ENCODE assay signal across 25 mouse cellular contexts in the genomic region with DNA sequence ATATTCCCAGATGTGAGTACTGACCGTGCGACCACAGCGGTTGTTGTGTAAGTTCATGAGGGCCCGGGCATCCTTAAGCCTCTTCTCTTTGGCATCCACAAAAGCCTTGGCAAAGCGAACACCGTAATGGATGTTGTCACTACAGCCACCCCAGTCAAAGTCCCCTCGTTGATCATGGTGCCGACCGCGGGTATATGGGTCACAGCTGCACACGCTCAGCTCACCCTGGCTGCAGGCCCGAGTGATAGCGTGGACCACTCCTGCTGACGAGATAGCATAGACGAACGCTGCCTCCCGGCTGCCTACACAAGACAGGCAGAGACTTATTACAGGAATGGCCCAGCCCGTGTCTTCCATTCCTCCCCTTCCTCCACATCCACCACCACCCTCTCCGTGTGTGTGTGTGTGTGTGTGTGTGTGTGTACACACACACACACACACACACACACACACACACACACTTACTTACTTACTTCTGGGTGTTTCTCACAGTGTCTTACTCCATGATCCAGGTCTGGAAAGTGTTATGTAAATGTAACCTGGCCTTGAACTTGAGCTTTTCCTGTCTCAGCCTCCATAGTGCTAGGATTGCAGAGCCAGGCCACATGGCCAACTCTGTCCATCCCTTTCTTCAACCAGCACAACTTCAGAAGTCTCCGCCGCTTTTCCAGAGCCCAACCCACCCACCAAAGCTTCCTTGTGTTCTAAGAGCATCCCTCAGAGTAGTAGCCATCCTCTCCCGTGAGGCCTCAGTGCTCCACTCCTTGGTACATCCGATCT. TPM values are rescaled to one million over a fixed set of nuclear protein-coding genes. Genes with fewer than 3 reads are reported as not detected.
DNase-seq lines count a peak whose midpoint lies in the region; ATAC-seq lines count a peak whose summit lies in the region.
"Had no signal": no experiment of that assay in that cellular context is flagged by ENCODE, and none has a peak within 500 bp of the region (broad histone marks: within the 10 kb centered on the region; RNA-seq: fewer than 3 reads in every experiment).

No protein-coding gene starts in this region.

- ATAC-seq in heart, embryonic 11.5 days (replicated peaks; ENCODE audit: insufficient number of reproducible peaks, low FRiP score, low TSS enrichment), result no peak
- ATAC-seq in midbrain, embryonic 15.5 days (replicated peaks), result no peak
- ATAC-seq: forebrain, embryonic 14.5 days; forebrain, postnatal 0 days had no signal

- WGBS in heart, embryonic 11.5 days (ENCODE audit: insufficient replicate concordance), result 73% methylated on average over 23 of the region's 23 CpGs
- WGBS in midbrain, embryonic 10.5 days, result 93% methylated on average over 22 of the region's 23 CpGs
- WGBS in midbrain, embryonic 15.5 days, result 93% methylated on average over 22 of the region's 23 CpGs
- 93% methylated on average over 23 of the region's 23 CpGs for WGBS in hindbrain, embryonic 10.5 days

- no peak overlapping the region for H3K4me3 ChIP-seq in heart, embryonic 11.5 days (ENCODE audit: low read depth, low read length)
- H3K4me3 ChIP-seq in midbrain, embryonic 10.5 days, result no peak overlapping the region
- H3K4me3 ChIP-seq in midbrain, embryonic 15.5 days, result no peak overlapping the region
- H3K4me3 ChIP-seq in hindbrain, embryonic 10.5 days, result no peak overlapping the region
- H3K4me3 ChIP-seq: embryonic facial prominence, embryonic 12.5 days; embryonic facial prominence, embryonic 15.5 days; gastrocnemius, adult 2 months; heart, adult 2 months; hindbrain, embryonic 12.5 days; hindbrain, embryonic 15.5 days had no signal

- no peaks in the 10 kb centered on the region for H3K9me3 ChIP-seq in heart, embryonic 11.5 days (replicated peaks; ENCODE audit: control insufficient read depth, low read length)
- no peaks in the 10 kb centered on the region for H3K9me3 ChIP-seq in midbrain, embryonic 10.5 days (replicated peaks)
- H3K9me3 ChIP-seq in midbrain, embryonic 15.5 days, result no peaks in the 10 kb centered on the region
- H3K9me3 ChIP-seq in hindbrain, embryonic 10.5 days, result no peaks in the 10 kb centered on the region
- H3K9me3 ChIP-seq: embryonic facial prominence, embryonic 12.5 days; embryonic facial prominence, embryonic 15.5 days; hindbrain, embryonic 12.5 days; hindbrain, embryonic 15.5 days had no signal

- no peaks in the 10 kb centered on the region for H3K4me1 ChIP-seq in heart, embryonic 11.5 days (ENCODE audit: control insufficient read depth, insufficient read depth, low read length)
- peaks cover 3% of the 10 kb centered on the region; the same call in 1 of the 2 replicates for H3K4me1 ChIP-seq in midbrain, embryonic 10.5 days
- no peaks in the 10 kb centered on the region for H3K4me1 ChIP-seq in midbrain, embryonic 15.5 days
- 0 out of 2 replicates have a peak, but pooled peaks cover 3% of the 10 kb centered on the region for H3K4me1 ChIP-seq in hindbrain, embryonic 10.5 days (replicated peaks)
- H3K4me1 ChIP-seq: hindbrain, embryonic 12.5 days; hindbrain, embryonic 15.5 days had no signal

- H3K27ac ChIP-seq in heart, embryonic 11.5 days (ENCODE audit: low read depth, low read length), result no peak overlapping the region
- no peak overlapping the region for H3K27ac ChIP-seq in midbrain, embryonic 10.5 days (replicated peaks)
- H3K27ac ChIP-seq in midbrain, embryonic 15.5 days, result no peak overlapping the region
- no peak overlapping the region for H3K27ac ChIP-seq in hindbrain, embryonic 10.5 days
- H3K27ac ChIP-seq: embryonic facial prominence, embryonic 12.5 days; embryonic facial prominence, embryonic 15.5 days; gastrocnemius, adult 2 months; heart, adult 2 months; hindbrain, embryonic 12.5 days; hindbrain, embryonic 15.5 days had no signal

- no peak overlapping the region for H3K9ac ChIP-seq in heart, embryonic 11.5 days (ENCODE audit: low read depth, low read length)
- H3K9ac ChIP-seq in midbrain, embryonic 15.5 days, result no peak overlapping the region
- H3K9ac ChIP-seq: embryonic facial prominence, embryonic 12.5 days; embryonic facial prominence, embryonic 15.5 days; forebrain, postnatal 0 days; hindbrain, embryonic 12.5 days; hindbrain, embryonic 15.5 days had no signal

- H3K4me2 ChIP-seq in heart, embryonic 11.5 days, result no peak overlapping the region
- no peak overlapping the region for H3K4me2 ChIP-seq in midbrain, embryonic 15.5 days
- H3K4me2 ChIP-seq: embryonic facial prominence, embryonic 12.5 days; embryonic facial prominence, embryonic 15.5 days; hindbrain, embryonic 12.5 days; hindbrain, embryonic 15.5 days had no signal

- H3K27me3 ChIP-seq in heart, embryonic 11.5 days (ENCODE audit: control insufficient read depth, insufficient read depth, low read length), result no peaks in the 10 kb centered on the region
- H3K27me3 ChIP-seq in midbrain, embryonic 10.5 days (ENCODE audit: low read depth, poor library complexity, severe bottlenecking), result peaks cover 5% of the 10 kb centered on the region; the same call in 1 of the 2 replicates
- H3K27me3 ChIP-seq in midbrain, embryonic 15.5 days (replicated peaks), result peaks cover under 1% of the 10 kb centered on the region; the same call in 1 of the 2 replicates
- peaks cover 5% of the 10 kb centered on the region for H3K27me3 ChIP-seq in hindbrain, embryonic 10.5 days (ENCODE audit: insufficient read depth, poor library complexity, severe bottlenecking)
- H3K27me3 ChIP-seq: embryonic facial prominence, embryonic 12.5 days; embryonic facial prominence, embryonic 15.5 days; hindbrain, embryonic 12.5 days had no signal

- peak; percentile 92 for DNase-seq in heart, adult 11 months
- DNase-seq in heart, postnatal 4 days, result peak; percentile 21
- no peak for DNase-seq in heart, adult 18-20 months
- peak; percentile 8 for DNase-seq in midbrain, embryonic 10.5 days (ENCODE audit: low spot score)
- peak; percentile 85 for DNase-seq in R1 (ENCODE audit: low read depth, low spot score)
- DNase-seq in hindbrain, embryonic 10.5 days (ENCODE audit: low spot score), result no peak
- DNase-seq: adrenal gland, postnatal 14 days; cerebellum, adult 11 months; cerebellum, adult 2 months; cerebellum, adult 9-11 months; cerebellum, postnatal 25 days; forebrain, postnatal 0 days; gastrocnemius, adult 2 months; gastrocnemius, postnatal 14 days; heart, adult 2 months; heart, postnatal 36 days; kidney, adult 18-20 months had no signal

- H3K36me3 ChIP-seq in heart, embryonic 11.5 days (ENCODE audit: control insufficient read depth, insufficient read depth, low read length), result peaks cover 2% of the 10 kb centered on the region; the same call in 1 of the 2 replicates
- peaks cover 67% of the 10 kb centered on the region for H3K36me3 ChIP-seq in midbrain, embryonic 10.5 days
- no peaks in the 10 kb centered on the region for H3K36me3 ChIP-seq in midbrain, embryonic 15.5 days (replicated peaks)
- peaks cover 71% of the 10 kb centered on the region for H3K36me3 ChIP-seq in hindbrain, embryonic 10.5 days

RNA-seq across cellular contexts. Expression of a gene that starts 8.6 kb away (rescaled TPM):
- 1.7 and 1.9 TPM in 2 replicates for polyA plus RNA-seq in heart, embryonic 11.5 days (2014; fragmentation: Nextera tagmentation; extraction: Ambion mirVana)
- 1 to 10 TPM; 1.0 to 1.7 TPM for total RNA-seq in heart, postnatal 4 days (2021)
- 1 to 10 TPM in 1 of 2 experiments, under 1 TPM in 1; 0.82 to 1.9 TPM for total RNA-seq in heart, adult 18-20 months (2021)
- polyA plus RNA-seq in midbrain, embryonic 10.5 days (2016; fragmentation: Nextera tagmentation; extraction: Ambion mirVana), result 1.3 and 1.4 TPM in 2 replicates
- polyA plus RNA-seq in midbrain, embryonic 15.5 days (2015; fragmentation: Nextera tagmentation; extraction: Ambion mirVana), result 0.86 and 1.2 TPM in 2 replicates
- 1.3 and 1.7 TPM in 2 replicates for polyA plus RNA-seq in hindbrain, embryonic 10.5 days (2016; fragmentation: Nextera tagmentation; extraction: Ambion mirVana)
- total RNA-seq: MEL had no signal

Comparison
In these comparisons a context has a peak if more than half of its experiments do, and no peak if none do; other contexts are left out.
1. DNase-seq: peak in heart, adult 11 months (single experiment), heart, postnatal 4 days (single experiment), midbrain, embryonic 10.5 days (single experiment) and R1 (single experiment); none in heart, adult 18-20 months (0 of 2) and hindbrain, embryonic 10.5 days (single experiment).